Mouse (Mus musculus): ENCODE results near the gene Hist2h4.
A peak's percentile ranks its signal among the peaks of the same experiment; 100 is the strongest.

Gene Hist2h4

GRCm38 (mm10) chr3:96245003-96245886 lies 17.9 kb downstream of the Hist2h4 start, which contains the start of gene Hist2h2aa1:
Gene Hist2h2aa1, plus strand, starts transcription at chr3:96245497.
- DNase-seq, result peak; percentile 94

- peak; percentile 37 for DNase-seq
Measured at GRCm38 (mm10) chr3:96243921-96244572, 19.1 kb downstream of the Hist2h4 start.

GRCm38 (mm10) chr3:96240799-96241197 lies 22.3 kb downstream of the Hist2h4 start:
- DNase-seq, result no peak

GRCm38 (mm10) chr3:96239949-96240798 lies 22.9 kb downstream of the Hist2h4 start, which contains the start of gene Hist2h2aa2:
Gene Hist2h2aa2, minus strand, starts transcription at chr3:96240276.
- peak; percentile 97 for DNase-seq

GRCm38 (mm10) chr3:96238954-96239793 lies 23.9 kb downstream of the Hist2h4 start, which contains the start of gene Hist2h3c2:
Gene Hist2h3c2, minus strand, starts transcription at chr3:96239127.
- DNase-seq, result peak; percentile 74

GRCm38 (mm10) chr3:96237904-96238511 lies 25.1 kb downstream of the Hist2h4 start:
- peak; percentile 33 for DNase-seq

- peak; percentile 29 for DNase-seq
Measured at GRCm38 (mm10) chr3:96237335-96237903, 25.7 kb downstream of the Hist2h4 start.

GRCm38 (mm10) chr3:96236834-96237334 lies 26.2 kb downstream of the Hist2h4 start:
- DNase-seq, result no peak

GRCm38 (mm10) chr3:96235836-96236235 lies 27.3 kb downstream of the Hist2h4 start:
- DNase-seq, result no peak

GRCm38 (mm10) chr3:96234914-96235313 lies 28.2 kb downstream of the Hist2h4 start:
- DNase-seq, result no peak

GRCm38 (mm10) chr3:96231758-96232120 lies 31.4 kb downstream of the Hist2h4 start:
- no peak for DNase-seq

GRCm38 (mm10) chr3:96230910-96231757 lies 32.0 kb downstream of the Hist2h4 start:
- DNase-seq, result no peak

- DNase-seq, result no peak
Measured at GRCm38 (mm10) chr3:96230404-96230803, 32.7 kb downstream of the Hist2h4 start.

- no peak for DNase-seq
Measured at GRCm38 (mm10) chr3:96228828-96229227, 34.3 kb downstream of the Hist2h4 start.

- no peak for DNase-seq
Measured at GRCm38 (mm10) chr3:96226695-96227648, 36.1 kb downstream of the Hist2h4 start.

GRCm38 (mm10) chr3:96225421-96225820 lies 37.7 kb downstream of the Hist2h4 start:
- no peak for DNase-seq

- DNase-seq, result peak; percentile 52
Measured at GRCm38 (mm10) chr3:96222774-96223173, 40.3 kb downstream of the Hist2h4 start.

GRCm38 (mm10) chr3:96221640-96222038 lies 41.5 kb downstream of the Hist2h4 start:
- DNase-seq, result peak; percentile 43

Measured in cerebellum, adult 9-11 months (tissue).